8 mouse cellular contexts compared by ENCODE assay signal in genomic region chr10:44526751-44527591, GRCm38 (mm10). TPM values are rescaled to one million over a fixed set of nuclear protein-coding genes. Genes with fewer than 3 reads are reported as not detected.
A peak's percentile ranks its signal among the peaks of the same experiment; 100 is the strongest.
DNase-seq lines count a peak whose midpoint lies in the region; ATAC-seq lines count a peak whose summit lies in the region.

No protein-coding gene starts in this region.

- H3K36me3 ChIP-seq in embryonic facial prominence, embryonic 11.5 days (replicated peaks; ENCODE audit: control insufficient read depth, insufficient read depth, low read depth, low read length) = no peaks in the 10 kb centered on the region
- no peaks in the 10 kb centered on the region for H3K36me3 ChIP-seq in hindbrain, embryonic 10.5 days
- H3K36me3 ChIP-seq in limb, embryonic 12.5 days = no peaks in the 10 kb centered on the region
- H3K36me3 ChIP-seq in stomach, embryonic 14.5 days (ENCODE audit: control insufficient read depth, insufficient read depth, low read length) = no peaks in the 10 kb centered on the region

- no peaks in the 10 kb centered on the region; the same call in none of the 2 replicates for H3K4me1 ChIP-seq in embryonic facial prominence, embryonic 11.5 days (ENCODE audit: control insufficient read depth, insufficient read depth, low read length)
- peaks cover 15% of the 10 kb centered on the region for H3K4me1 ChIP-seq in hindbrain, embryonic 10.5 days (replicated peaks)
- H3K4me1 ChIP-seq in limb, embryonic 12.5 days (replicated peaks) = peaks cover 16% of the 10 kb centered on the region
- peaks cover 14% of the 10 kb centered on the region; the same call in 1 of the 2 replicates for H3K4me1 ChIP-seq in stomach, embryonic 14.5 days (ENCODE audit: control insufficient read depth, insufficient read depth, low read length)

- peak overlapping the region; percentile 28; the same call in 1 of the 2 replicates for H3K9ac ChIP-seq in embryonic facial prominence, embryonic 11.5 days (replicated peaks; ENCODE audit: low read length)
- H3K9ac ChIP-seq in limb, embryonic 12.5 days (replicated peaks) = peak overlapping the region; percentile 45
- H3K9ac ChIP-seq in stomach, embryonic 14.5 days (replicated peaks; ENCODE audit: low read depth, low read length) = no peak overlapping the region

- H3K9me3 ChIP-seq in embryonic facial prominence, embryonic 11.5 days (replicated peaks; ENCODE audit: control insufficient read depth, low read length) = no peaks in the 10 kb centered on the region
- no peaks in the 10 kb centered on the region for H3K9me3 ChIP-seq in hindbrain, embryonic 10.5 days
- no peaks in the 10 kb centered on the region for H3K9me3 ChIP-seq in limb, embryonic 12.5 days
- H3K9me3 ChIP-seq in stomach, embryonic 14.5 days (ENCODE audit: control insufficient read depth, low read depth, low read length) = no peaks in the 10 kb centered on the region

- peaks cover 17% of the 10 kb centered on the region for H3K27me3 ChIP-seq in embryonic facial prominence, embryonic 11.5 days (ENCODE audit: control insufficient read depth, insufficient read depth, low read length)
- H3K27me3 ChIP-seq in hindbrain, embryonic 10.5 days (ENCODE audit: insufficient read depth, poor library complexity, severe bottlenecking) = peaks cover 85% of the 10 kb centered on the region
- peaks cover 26% of the 10 kb centered on the region for H3K27me3 ChIP-seq in limb, embryonic 12.5 days
- peaks cover 8% of the 10 kb centered on the region for H3K27me3 ChIP-seq in stomach, embryonic 14.5 days (ENCODE audit: control insufficient read depth, insufficient read depth, low read length)

- no peak overlapping the region for H3K27ac ChIP-seq in embryonic facial prominence, embryonic 11.5 days (replicated peaks; ENCODE audit: low read depth, low read length)
- no peak overlapping the region for H3K27ac ChIP-seq in hindbrain, embryonic 10.5 days
- no peak overlapping the region for H3K27ac ChIP-seq in limb, embryonic 12.5 days
- H3K27ac ChIP-seq in stomach, embryonic 14.5 days (ENCODE audit: low read length) = no peak overlapping the region

- no peak for ATAC-seq in embryonic facial prominence, embryonic 11.5 days (replicated peaks; ENCODE audit: insufficient number of reproducible peaks, low FRiP score, low TSS enrichment, low read depth)
- no peak for ATAC-seq in limb, embryonic 12.5 days (ENCODE audit: insufficient number of reproducible peaks, insufficient read depth, low FRiP score, low TSS enrichment, low read depth)
- ATAC-seq in stomach, embryonic 14.5 days (ENCODE audit: insufficient number of reproducible peaks, insufficient read depth, low FRiP score, low read depth) = no peak

- H3K4me3 ChIP-seq in embryonic facial prominence, embryonic 11.5 days (ENCODE audit: low read depth, low read length) = peak overlapping the region; percentile 13
- peak overlapping the region; percentile 45 for H3K4me3 ChIP-seq in hindbrain, embryonic 10.5 days
- H3K4me3 ChIP-seq in limb, embryonic 12.5 days (replicated peaks) = peak overlapping the region; percentile 32
- H3K4me3 ChIP-seq in stomach, embryonic 14.5 days (ENCODE audit: low read depth, low read length) = peak overlapping the region; percentile 16

- H3K4me2 ChIP-seq in embryonic facial prominence, embryonic 11.5 days (ENCODE audit: low read depth, low read length) = peak overlapping the region; percentile 41
- peak overlapping the region; percentile 61 for H3K4me2 ChIP-seq in limb, embryonic 12.5 days
- H3K4me2 ChIP-seq in stomach, embryonic 14.5 days (replicated peaks; ENCODE audit: low read depth, low read length) = peak overlapping the region; percentile 40

- WGBS in embryonic facial prominence, embryonic 11.5 days = under 1% methylated on average over 31 of the region's 31 CpGs
- WGBS in hindbrain, embryonic 10.5 days = under 1% methylated on average over 31 of the region's 31 CpGs
- 2% methylated on average over 31 of the region's 31 CpGs for WGBS in limb, embryonic 12.5 days
- 2% methylated on average over 31 of the region's 31 CpGs for WGBS in stomach, embryonic 14.5 days

- DNase-seq in adrenal gland, adult (ENCODE audit: inconsistent age in 2 of 2, low spot score in 1 of 2) = peak; percentile 35 to 78
- DNase-seq in adrenal gland, postnatal 4 days (ENCODE audit: low spot score in 2 of 2) = no peak
- peak; percentile 48 for DNase-seq in A20 (ENCODE audit: low read depth, low spot score)
- DNase-seq in embryonic facial prominence, embryonic 11.5 days (ENCODE audit: low spot score) = peak; percentile 39
- DNase-seq in hindbrain, embryonic 10.5 days (ENCODE audit: low spot score) = peak; percentile 69
- peak; percentile 43 for DNase-seq in mesoderm, embryonic 11.5 days (ENCODE audit: low read depth, low spot score)

RNA-seq across cellular contexts. Expression of gene Prdm1, which starts 1.3 kb away (rescaled TPM):
- 1 to 10 TPM; 2.8 to 4.3 TPM for total RNA-seq in adrenal gland, postnatal 4 days (2021)
- polyA plus RNA-seq in embryonic facial prominence, embryonic 11.5 days (2014; fragmentation: Nextera tagmentation; extraction: Ambion mirVana) = 1.9 and 2.1 TPM in 2 replicates
- 1.2 and 1.8 TPM in 2 replicates for polyA plus RNA-seq in hindbrain, embryonic 10.5 days (2016; fragmentation: Nextera tagmentation; extraction: Ambion mirVana)
- polyA plus RNA-seq in limb, embryonic 12.5 days (2016; fragmentation: Nextera tagmentation; extraction: Ambion mirVana) = 3.7 and 5.5 TPM in 2 replicates
- 2.8 and 2.9 TPM in 2 replicates for polyA plus RNA-seq in stomach, embryonic 14.5 days (2014; fragmentation: Nextera tagmentation; extraction: Ambion mirVana)

Comparison
In these comparisons a context has a peak if more than half of its experiments do, and no peak if none do; other contexts are left out.
1. DNase-seq: peak in adrenal gland, adult (2 of 2), A20 (single experiment), embryonic facial prominence, embryonic 11.5 days (single experiment), hindbrain, embryonic 10.5 days (single experiment) and mesoderm, embryonic 11.5 days (single experiment); none in adrenal gland, postnatal 4 days (0 of 2).
2. Peak in every context shown above with its lines, with median percentiles within 50 percentile points of each other: H3K4me2 ChIP-seq and H3K4me3 ChIP-seq.